Mouse (Mus musculus) urinary bladder, postnatal 36 days (tissue): ENCODE measurements around the gene Cpm.

Source experiments
- DNase-seq, 2 experiments: peaks; one replicate each; pipeline ENCODE4 v3.0.0; 2022; ENCODE audit warnings: low spot score in 2 of 2, mixed read lengths in 1 of 2

The Cpm gene

DNA sequence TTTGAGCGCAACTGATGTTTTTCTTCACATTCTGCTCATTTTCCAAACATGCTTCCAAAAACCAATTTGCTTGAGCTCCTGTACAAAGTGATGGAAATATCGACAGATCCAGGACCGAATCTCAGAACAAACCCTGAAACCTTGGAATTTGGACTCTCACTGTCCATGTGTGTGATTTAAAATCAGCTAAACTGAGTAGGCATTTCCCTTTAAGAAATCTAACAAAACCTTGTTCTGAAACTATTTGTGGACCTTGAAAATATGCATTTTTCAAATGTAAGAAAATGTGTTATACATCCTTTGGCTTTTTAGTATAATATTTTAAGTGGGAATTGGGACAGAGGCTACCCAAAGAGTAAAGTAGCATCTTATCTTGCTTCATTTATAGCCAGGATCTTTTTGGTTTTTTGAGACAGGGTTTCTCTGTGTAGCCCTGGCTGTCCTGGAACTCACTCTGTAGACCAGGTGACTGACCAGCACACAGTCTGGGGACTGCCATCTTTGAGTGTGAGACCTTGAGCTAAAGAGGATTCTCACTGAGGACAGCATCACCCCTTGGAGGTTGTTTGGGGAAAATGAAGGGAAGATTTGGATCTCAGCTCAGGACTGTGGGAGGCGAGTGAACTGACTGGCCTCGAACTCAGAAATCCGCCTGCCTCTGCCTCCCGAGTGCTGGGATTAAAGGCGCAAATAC, 5.9 kb downstream of the Cpm start:
- DNase-seq, result no peak

DNA sequence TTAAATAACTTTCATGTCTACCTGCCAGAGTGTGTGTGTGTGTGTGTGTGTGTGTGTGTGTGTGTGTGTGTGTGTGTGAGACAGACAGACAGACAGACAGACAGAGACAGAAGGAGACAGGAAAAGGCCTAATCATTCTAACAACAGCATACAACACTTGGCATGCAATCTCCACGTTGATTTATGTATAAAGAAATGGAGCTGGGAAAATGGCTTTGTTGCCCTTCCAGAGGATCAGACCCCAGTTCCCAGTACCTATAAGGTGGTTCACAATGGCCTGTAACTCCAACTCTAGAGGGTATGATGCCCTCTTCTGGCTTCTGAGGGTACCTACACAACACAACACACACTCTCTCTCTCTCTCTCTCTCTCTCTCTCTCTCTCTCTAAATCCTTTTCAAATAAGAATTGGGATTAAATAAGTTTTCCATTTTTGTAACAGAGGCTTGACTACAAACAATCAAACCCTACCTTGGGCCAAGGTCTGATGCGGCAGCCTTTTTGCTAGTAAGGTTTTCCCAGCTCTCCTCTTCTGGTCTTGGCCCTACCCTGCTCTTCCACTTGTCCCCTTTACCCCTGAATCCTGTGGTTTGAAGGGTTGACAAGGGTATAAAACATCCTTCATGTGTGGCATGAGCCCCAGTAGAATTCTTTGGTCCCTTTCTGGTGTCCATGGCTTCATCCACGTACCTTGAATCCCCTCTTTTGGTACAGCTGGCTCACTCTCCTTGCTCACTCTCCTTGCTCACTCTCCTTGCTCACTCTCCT, 6.7 kb downstream of the Cpm start:
- DNase-seq, result no peak

DNA sequence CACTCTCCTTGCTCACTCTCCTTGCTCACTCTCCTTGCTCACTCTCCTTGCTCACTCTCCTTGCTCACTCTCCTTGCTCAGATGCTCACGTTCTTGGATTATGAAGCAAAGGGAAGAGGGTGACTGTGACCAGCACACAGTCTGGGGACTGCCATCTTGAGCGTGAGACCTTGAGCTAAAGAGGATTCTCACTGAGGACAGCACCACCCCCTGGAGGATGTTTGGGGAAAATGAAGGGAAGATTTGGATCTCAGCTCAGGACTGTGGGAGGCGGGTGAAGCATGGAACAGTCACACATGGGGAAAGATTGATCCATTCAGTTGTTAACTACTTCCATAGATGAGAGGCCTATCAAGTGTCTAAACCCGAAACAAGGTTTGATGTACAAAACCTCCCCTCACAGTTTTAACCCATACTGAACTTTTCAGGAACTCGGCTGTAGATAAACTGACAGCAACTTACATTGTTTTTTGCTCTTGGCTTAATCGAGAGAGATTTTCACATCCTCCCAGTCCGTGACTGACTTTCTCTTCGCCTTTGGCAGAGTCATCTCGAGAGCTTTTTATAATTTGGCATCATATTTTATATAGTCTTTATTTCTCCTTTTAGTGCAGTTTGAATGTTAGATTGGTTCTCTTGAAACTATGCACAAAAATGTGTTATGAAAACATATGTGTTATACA, 7.9 kb downstream of the Cpm start:
- no peak for DNase-seq

DNA sequence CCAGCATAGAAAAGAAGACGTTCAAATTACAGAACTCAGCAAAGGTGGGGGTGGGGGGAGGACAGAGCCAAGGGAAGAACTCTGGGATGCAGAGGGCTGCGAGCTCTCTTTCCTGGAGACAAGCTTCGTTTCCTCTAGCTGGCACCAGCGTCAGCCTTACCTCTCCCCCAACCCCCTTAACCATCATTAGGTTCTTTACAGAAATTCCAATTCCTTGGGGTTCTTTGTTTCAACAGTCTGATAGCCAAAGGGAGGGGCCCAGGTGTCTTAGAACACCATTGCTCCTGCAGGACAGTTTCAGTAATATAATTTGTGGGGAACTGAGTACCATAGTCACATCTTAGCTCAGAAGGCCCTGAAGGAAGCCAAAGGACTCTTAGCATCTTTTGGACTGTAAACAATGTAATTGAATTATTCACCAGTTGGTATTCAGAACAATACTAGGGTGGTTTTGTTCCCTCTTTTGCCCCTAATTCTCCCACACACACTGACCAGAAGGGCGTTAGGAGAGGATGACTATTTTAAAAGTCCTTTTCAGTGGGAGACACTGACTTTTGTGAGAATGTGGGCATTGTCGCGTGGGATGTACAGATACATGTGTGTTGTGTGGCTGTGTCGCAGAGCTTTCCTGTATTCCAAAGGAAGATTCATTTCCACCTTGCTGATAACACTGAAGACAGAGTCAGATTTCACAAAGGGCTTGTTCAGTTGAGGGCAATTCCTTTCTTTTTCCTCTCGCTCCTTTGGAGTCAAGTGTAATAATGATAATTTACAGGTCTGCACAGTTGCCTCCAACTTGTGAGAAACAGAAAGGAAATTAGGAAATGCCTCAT, 8.7 kb downstream of the Cpm start:
- no peak for DNase-seq

DNA sequence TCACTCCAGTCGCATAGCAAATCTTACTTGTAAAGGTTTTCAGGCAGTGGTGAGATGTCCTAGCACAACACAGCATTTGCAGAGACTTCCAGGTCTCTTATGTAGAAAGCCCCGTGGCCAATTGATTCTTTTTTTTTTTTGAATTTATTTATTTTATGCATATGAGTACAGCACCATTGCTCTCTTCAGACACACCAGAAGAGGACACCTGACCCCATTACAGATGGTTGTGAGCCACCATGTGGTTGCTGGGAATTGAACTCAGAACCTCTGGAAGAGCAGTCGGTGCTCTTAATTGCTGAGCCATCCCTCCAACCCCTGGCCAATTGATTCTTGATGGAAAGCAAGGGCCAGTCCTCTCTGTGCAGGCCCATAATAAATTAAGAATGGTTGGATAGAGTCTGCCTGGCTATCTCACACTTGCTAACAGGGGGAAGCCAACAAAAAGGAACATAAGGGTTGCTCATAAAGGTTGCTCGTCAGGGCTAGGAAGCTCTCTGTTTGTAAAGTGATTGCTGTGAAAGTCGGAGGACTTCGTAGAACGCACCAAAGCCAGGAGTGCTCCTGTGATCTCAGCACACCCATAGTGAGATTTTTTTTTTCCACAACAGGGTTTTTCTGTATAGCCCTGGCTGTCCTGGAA, 9.4 kb downstream of the Cpm start:
- no peak for DNase-seq

DNA sequence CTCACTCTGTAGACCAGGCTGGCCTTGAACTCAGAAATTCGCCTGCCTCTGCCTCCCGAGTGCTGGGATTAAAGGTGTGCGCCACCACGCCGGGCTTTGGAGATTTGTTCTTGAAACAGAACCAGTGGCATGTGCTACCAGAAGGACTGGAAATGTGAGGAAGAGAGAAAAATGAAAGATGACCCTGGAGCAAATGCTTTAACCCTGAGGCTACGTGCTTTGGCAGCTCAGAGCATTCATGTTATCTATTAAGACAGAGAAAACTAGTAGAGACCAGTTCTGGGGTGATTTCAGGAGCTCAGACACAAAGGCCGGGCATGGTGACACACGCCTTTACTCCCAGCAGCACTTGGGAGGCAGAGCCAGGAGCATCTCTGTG, 9.9 kb downstream of the Cpm start:
- no peak for DNase-seq

DNA sequence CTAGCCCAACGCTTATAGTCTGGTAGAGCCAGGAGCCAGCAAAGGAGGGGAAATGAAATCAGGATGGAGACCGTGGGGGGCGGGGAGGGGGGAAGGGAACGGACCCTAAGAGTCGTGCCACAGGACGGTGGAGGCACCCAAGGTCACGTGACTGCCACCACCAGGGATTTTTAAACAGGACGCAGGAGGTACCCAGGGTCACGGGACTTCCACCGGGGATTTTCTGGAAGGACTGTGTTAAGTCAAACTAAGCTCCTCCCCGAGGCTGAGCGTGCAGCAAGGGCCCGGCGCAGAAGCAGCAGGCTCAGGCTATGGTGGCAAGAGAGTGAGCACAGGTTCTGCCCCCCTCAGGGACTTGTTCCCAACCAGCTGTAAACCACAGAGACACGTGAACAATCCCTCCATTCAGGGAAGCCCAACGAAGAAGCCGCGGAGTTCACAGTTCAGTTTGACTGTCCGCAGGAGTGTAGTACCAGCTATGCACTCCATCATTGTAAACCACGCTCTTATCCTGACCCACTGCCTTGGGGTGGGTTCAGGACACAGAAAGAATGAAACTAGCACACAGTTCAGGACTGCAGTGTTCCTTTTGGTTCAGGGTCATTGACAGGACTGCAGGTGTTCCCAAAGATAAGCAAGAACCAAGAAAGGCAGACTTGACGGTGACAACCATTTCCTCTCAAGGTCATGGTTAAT, 10.7 kb downstream of the Cpm start:
- no peak for DNase-seq

DNA sequence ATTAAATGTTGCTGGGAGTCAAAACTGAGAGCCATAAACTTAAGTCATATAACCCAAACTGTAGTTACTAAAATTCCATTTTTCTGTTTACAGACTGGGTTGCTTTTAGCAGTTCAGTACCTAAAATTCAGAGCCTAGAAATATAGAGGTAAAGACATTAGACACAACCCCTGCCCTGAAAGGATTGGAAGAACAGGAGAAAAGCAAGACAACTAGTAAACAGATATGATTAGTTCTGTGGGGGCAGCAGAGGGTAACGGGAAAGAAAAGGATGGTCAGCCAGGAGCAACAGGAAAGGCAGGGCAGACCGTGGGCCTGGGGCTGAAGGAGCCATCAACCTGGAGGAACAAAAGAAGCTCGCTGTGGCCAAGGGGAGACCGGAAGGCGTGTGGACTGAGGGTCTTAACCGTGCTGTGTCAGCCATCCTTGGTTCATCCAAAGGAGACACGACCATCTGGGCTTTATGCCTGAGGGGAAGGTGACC, 11.3 kb downstream of the Cpm start:
- DNase-seq, result no peak

DNA sequence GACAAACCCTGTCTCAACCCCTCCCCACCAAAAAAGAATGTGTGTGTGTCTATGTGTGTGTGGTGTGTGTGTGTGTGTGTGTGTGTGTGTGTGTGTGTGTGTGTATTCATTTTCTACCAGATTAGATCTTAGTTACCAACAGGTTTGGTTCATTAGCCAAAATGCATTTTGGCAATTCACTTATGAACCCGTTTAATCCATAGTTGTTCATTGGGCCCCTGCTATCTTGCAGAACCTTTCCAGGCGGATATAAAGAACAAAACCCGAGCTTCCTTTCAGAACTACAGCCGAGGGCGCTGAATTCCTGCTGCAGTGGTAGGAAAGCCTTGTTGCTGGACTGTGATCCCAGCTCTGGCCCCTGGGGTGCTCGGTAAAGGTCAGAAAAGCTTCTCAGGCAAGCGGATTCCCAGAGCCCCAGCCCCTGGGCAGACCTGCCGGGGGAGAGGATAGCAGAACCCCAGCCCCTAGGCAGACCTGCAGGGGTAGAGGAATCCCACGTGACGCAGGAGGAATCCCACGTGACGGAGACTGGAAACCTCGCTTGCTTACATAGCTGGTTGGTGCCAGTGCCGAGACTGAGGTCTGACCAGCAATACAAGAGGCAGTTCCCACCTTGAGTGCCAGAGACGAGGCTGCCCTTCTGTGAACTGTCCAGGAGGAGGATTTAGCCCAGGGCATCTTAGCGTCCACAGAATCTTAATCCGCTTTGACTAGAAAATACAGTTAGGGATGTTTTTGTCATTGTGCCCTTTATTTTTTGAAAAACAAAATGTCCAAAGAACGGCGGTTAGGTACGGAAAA, 12.3 kb downstream of the Cpm start:
- DNase-seq, result no peak

DNA sequence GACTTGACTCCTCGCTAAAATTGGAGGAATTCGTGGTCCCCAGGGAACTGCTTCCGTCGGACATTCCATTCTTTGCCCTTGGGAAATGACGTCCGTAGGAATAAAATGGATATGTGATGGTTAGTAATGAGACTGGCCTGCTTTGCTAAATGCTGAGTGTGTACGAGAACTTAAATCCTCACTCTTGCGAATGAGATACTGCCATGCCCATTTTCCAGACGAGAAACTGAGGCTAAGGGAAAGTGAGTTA, 12.8 kb downstream of the Cpm start:
- DNase-seq, result no peak

DNA sequence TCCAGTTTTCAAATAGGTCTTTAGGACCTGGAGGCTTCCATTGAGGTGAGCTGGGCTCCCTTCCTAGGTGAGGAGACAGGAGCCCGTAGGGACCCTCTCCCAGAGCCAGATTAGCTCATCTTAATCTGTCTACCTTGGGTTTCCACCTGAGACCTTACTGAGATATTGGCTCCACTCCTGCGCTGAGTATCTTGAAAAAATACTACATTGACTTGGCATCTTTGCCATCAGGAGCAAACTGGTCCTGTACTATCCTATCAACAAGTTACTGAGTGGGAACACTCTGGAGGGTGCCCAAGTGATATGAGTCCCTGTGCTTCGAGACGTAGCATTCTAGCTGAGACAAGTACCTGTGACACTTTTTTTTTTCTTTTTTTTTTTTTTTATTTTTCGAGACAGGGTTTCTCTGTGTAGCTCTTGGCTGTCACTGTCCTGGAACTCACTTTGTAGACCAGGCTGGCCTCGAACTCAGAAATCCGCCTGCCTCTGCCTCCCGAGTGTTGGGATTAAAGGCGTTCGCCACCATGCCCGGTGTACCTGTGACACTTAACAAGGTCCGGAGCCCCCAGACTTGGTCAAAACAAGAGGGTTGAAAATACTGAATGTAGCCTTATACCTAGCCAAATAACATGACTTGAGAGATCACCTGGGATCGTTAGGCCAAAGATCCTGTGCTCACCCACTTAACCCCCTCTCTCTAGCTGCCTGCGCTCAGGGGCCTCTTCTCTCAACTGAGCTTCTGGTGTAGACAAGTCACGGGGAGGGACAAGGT, 13.4 kb downstream of the Cpm start:
- DNase-seq, result no peak

DNA sequence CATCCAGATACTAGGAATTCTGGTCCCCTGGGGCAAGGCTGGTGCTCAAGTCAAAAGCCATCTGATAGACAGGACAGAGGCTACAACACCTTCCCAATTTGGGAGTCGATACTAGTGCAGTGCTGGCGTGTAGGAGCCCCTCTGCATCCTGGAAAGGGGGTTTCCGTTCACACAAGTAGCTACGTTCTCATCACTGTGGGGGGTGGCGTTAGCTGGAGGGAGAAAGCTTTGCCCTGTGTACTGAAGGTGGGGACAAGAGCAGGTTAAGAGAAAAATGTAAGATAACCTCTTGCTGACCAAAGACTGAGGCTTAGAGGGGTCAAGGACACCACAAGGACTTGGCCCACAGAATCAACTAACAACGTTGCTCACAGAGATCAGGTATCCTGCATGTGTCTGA, 14.0 kb downstream of the Cpm start:
- no peak for DNase-seq

DNA sequence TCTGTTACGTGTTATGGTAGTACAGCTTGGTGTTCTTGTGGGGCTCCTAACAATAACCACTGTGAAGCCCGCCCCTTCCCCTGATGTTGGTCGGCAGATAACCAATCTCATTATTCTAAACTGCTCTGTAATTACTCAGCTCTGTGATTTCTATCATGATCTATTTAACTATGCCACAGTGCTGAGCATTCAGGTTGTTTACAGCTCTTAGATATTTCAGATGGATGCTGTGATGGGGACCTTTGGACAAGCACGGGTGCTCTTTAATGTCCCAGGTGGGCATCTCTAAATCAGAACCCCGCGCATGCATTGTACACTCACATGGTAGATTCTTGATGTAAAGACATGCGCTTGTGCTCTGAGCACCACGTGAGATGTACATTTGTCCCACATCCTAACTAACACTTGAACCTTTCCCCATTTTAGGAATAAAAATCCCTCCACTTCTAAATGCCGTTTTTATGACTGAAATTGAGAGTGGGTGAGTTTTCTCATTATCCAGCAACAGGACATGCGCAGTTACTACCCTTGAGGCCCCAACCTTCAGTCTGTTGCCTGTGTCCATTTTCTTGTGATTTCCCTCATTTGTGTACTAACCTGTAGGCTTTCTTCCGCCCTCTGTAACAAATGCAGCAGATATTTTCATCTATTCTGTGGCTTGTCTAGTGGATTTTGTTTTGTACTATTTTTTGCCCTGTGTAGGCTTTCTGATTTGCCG, 14.6 kb downstream of the Cpm start:
- no peak for DNase-seq

DNA sequence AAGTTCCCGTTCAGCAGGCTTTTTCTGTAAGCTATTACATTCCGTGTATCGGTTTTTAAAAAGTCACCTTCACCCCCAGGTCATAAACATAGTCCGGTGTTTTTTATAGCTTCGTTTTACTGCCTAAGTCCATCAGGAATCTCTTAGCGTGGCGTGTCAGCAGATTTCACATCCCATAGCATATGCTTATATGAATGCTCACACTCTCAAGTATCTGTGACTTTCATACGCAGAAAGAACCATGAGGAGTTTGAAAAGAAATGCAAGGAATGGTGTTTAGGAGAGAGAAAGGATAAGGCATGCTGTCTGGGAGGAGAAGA, 15.1 kb downstream of the Cpm start:
- no peak for DNase-seq

DNA sequence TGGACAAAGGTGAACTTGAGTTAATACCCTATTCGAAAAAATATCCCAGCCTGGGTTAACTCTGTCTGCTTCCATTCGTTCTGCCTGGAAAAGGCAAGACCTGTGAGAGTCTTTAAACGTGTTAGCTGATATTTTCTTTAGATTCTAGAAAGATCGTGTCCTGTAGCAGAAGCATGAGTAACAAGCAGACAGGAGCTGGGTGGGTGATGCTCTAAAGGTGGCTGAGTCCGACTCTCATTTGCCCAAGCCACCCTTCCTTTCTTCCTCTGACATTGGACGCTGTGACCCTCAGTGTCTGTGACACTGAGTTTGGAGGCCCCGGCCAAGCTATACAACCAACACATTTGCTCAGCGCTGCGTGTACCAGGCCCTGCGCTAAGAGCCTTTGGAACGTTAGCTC, 15.5 kb downstream of the Cpm start:
- DNase-seq, result no peak

DNA sequence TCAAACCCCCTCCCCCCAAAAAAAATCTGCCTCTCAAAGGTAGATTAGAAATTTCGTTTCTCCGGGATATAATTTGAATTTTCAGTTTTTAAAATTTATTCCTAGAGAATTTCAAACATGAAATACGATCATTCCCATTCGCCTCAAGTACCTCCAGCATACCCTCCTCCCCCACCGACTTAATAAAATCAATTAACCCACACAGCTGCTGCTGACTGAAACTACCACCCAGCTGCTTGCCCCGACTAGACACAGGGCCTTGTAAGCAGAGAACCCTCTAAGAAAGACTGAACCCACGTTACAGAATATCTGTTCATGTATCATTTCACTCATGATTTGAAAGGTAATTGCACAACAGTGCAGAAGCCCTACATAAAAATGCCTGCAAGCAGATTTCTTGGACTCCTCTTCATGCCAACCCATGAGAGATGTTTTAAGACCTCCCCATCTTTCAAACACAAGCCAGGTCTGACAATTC, 16.2 kb downstream of the Cpm start:
- DNase-seq, result no peak

DNA sequence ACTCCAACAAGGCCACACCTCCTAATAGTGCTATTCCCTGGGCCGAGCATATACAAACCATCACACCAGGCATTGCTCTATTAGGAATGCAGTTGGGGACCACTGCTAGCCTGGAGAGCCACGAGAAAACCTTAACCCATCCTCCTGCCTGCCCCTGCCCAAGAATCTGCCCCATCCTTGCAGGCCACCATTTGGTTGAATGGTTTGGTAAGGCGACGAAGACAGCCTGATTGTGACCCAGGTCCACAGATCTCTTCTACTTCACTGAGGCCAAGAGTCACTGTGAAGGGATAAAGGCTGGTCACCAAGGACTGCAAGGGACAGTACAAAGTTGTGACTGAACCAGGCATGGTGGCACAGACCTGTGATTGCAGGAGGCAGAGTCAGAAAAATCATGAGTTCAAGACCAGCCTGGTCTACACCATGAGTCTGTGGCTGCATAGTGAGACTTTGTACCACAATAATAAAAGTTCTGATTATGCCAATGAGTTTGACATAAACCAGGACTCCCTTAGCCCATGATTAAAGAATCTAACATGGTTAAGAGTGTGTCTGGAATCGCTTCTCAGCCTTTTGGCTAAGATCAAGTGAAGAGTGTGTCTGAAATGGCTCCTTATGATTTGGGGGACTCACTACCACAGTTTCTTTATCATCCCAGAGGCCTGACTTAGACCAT, 17.3 kb downstream of the Cpm start:
- DNase-seq, result no peak

DNA sequence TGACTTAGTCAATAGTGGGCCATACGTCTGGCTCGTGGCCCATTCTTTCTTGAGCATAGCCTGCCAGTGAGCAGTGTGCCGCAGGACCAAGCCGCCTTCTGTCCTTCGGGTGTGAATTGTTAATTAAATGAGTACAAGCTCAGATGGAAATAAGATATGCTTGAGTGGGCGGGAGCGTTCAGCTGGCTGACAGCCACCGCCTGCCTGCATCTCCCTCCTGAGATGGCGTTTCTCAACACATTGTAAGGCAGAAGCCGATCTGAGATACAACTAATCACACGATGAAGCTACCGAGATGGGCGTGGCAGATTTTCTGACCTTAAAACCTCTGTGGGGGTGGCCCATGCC, 17.8 kb downstream of the Cpm start:
- no peak for DNase-seq
